Mouse (Mus musculus): ENCODE measurements around the gene Sh3tc1.
A peak's percentile ranks its signal among the peaks of the same experiment; 100 is the strongest.

Sh3tc1 gene

DNA sequence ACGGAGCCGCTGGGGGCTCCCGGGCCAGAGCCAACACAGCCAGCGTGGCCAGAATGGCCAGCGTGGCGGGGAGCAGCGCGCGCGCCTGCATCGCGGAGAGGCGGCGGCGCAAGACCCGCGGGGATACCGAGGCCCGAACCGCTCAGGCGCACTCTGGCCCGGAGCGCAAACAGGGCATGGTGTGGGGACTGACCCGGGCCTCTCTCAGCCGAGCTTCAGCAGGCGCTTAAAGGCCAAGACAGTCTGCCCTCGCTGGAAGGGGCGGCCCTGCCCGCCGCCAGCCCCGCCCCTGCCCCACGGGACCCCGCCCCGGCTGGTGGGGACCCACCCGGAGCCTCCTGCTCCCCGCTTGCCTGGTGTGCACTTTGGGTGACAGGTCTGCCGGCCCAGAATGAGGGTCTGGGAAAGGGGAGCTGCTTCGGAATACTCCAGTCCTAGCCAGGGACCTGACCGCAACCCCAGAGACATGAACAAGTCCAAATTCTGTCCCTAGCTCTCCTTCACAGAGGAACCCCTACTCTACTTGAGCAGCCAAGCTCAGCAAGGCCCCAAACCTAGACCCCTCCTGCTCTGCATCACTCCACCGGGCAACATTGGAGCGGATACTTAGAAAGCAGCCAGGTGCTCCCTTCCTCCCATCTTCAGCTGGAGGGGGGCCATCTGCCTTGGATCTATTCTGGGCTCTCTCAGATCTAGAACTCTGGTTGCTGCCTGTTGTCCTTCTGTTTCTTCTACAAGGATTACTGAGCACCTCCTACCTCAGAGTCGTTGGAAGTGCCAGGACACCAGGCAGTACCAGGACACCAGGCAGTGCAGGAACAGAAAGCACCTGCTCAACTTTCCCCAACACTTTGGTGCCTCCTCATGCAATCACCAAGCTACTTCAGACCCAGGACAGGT is 60.3 kb downstream of the Sh3tc1 start, which contains the start of gene Htra3:
Htra3 (minus strand) TSS at position 527 of the 900 bp plus-strand sequence.
- no peak for DNase-seq

DNA sequence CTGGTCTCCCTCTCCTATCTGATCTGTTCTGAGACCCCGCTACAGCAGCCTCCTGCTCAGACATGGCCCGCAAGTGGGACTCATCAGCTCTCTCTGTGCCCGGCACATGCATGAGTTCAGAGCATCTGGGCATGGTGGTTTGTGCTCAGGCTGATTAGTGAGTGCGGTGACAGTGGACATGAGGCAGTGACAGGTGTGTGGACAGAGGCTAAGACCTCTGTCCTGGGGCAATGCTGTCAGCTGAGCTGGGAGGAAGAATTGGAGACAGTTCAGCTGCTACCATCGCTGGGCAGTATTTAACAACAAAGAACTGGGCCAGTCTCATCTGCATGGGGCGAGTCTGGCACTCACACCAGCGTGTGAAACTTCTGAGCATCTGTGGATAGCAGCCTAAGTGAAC is 62.8 kb downstream of the Sh3tc1 start:
- DNase-seq = no peak

DNA sequence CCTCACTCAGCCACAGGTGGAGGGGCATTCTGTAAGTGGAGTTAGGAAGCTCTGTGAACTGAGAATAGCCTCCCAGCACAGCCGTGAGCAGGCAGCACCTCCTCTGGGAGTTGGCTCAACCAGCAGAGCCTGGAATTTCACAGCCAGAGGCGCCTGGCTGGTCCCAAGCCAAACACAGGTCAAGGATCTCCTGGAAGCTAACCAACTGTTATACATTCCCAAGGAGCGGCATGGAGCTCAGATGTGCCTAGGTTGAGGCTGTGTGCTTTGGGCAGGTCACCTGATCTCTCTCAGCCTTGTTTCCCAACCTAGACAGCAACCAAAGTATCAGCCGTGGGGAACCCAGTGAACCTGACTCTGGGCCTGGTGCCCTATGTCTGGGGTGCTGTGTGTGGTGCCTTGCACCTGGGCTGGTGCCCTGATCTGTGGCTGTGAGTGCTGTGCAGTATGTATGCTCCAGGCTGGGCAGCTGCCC is 65.7 kb downstream of the Sh3tc1 start:
- no peak for DNase-seq

DNA sequence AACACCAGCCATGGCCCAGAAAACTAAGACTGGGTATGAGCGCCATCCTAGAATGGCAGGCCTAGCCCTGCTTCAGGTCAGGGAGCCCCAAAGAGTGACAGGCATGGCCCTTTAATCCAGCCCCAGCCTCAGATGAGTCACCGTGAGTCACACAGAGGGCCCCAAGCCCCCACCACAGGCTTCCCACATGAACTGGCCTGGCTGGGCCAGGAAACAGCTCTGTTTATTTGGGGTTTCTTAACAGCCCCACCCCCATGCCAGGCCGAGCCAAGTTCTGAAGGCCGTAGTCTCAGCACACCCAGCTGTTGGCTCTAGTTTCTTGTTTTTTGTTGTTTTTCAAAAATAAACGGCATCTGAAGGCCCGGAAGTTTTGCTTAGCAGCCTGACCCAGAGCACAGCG is 66.7 kb downstream of the Sh3tc1 start:
- DNase-seq = peak; percentile 20

DNA sequence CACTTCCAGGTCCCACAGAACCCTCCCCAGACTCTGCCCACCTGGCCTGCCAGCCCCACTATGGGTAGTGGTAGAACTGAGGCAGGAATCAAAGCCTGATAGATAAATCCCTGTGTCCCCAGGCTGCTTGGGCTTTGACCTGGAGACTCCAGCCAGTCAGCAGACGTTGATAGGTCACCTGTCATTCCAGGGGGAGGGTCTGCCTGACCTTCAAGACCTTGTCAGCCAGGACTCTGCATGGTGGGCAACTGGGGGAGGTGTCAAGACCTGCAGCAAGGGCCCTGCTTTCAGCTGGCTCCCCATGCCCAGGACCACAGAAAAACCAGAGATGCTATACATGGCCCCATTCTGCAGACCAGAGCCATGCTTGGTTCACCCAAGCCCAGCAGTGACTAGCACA is 67.2 kb downstream of the Sh3tc1 start:
- DNase-seq = no peak

DNA sequence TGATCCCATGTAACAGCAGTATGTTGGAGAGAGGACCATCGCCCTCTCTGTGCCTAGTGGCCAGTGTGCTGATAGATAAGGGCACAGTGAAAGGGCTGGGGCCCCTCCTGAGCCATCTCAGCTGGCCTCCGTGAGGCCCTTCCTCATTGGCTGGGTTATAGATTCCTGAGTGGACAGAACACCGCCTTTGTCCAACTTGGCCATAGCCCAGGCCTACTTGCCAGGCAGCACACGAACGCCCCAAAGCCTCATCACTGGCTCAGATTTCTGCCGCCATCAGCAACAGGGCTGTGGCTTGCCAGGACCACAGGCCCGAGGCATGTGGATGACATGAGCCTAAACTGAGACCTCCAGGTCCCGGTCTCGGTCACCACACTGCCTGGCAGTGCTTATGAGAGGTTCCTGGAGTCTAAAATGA is 68.3 kb downstream of the Sh3tc1 start:
- DNase-seq = peak; percentile 39

DNA sequence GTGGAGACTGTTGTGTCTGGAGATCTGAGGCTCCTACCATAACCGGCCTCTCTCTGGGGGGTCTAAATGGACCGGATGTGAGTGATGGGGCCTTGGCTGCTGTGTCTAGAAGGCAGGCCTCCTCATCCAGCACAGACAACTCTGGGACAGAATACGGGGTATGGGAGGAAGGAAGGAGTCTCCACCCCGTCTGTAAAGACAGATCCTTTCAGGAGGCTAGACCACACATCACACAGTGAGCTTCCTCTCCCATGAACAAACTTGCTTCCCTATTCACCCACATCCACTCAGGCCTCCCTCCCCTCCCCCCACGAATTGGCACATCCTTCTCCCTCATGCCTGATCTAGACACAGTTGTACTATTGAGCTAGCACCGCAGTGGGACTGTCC is 69.4 kb downstream of the Sh3tc1 start:
- no peak for DNase-seq

DNA sequence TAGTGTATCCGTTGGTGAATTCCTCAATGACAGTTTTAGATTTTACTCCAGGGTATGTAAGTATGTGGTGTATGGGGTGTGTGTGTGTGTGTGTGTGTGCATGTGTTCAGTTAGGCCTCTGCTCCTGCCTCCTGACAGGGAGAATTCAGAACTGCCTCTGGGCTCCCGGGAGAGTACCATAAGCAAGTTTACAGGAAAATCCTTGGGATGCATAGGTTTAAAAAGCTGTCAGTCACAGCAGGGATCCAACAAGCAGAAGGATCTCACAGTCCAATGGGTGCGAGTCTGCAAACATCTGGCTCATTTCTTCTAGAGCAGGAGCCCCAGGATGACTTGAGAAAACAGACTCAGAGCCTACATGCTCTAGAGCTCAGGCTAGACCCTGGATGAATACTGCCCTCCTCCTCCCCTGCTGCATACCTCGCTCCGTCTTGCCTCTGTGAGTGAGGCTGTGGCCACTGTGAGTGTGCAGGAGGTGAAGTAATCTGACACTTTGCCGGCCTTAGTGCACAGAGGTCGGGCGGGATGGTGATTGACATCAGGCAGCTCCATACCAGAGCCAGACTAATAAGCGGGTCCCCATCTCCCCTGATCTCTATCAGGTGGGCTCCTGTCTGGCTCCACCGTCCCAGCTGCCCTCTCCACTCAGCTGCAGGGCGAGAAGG is 69.9 kb downstream of the Sh3tc1 start:
- no peak for DNase-seq

DNA sequence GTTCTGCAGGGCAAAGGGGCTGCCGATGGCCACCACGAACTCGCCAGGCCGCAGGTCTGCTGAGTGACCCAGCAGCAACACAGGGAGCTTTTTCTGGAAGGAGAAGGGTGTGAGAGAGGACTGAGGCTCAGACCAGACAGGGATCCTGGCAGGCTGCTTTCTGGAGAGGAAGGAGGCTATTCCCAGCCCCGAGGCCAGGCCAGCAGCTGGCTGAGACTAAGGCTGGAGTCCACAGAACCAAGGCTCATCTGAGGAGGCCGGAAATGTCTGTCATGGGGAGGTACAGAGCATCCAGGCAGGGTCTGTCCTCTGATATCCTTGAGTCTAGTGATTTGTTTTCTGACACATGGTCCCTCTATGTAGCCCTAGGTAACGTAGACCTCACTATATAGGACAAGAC is 73.6 kb downstream of the Sh3tc1 start:
- no peak for DNase-seq

DNA sequence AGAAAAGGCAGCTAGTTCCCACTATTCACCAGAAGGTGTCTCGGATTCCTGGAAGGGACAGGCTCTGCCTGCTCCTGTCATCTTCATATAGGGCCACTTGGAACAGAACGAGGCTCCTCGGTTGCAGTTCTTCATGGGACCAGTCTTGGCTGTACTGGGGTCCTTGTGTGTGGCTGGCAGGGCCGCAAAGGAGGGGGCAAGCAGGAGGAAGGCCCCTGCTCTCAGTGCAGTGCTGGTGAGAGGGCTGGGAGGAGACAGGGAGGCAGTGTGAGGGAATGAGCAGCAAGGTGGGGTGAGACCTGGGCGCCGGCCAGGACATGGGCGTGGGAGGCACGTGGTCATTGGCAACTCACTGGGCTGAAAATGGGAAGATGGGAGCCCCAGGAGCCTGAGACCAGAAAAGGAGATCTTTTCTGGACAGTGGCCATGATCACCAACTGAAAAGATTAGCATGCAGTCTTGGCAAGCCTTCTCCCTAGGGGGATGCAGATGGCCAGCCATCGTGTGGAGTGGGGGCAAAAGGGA is 77.7 kb downstream of the Sh3tc1 start:
- DNase-seq = no peak

DNA sequence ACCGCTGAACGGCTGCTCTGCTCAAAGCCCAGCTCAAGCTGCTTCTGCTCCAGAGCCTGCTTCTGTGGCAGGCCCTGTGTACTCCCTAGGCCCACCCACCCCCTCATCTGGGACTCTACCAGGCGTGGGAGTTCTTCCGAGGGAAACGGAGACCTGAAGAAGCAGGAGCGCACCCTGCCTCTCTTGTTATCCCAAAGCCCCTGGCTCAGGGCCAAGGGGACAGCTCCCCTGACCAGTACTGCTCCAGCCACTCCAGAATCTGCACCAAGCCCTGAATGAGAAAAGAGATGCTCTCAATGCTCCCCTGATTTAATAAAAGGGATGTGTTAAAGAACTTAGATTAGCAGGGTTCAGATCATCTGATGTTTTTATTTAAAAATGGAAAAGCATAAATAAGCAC is 78.6 kb downstream of the Sh3tc1 start:
- DNase-seq = no peak

DNA sequence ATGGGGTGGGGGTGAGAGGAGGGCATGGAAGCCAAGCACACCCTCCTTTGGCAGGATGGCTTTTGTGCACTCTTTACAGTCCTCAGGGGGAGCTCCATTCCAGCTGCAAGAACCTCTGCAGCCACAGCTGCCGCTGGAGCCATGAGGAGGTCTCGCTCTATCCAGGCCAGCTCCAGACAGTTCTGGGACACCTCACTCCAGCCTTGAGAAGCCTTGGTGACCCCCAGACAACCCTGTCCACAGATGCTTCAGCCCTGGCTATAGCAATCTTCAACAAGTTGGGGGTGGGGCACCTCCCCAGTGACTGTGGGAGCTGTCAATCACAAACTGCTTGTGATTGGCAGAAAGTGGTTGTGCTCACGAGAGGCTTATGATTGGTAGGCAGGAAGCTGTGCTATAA is 80.3 kb downstream of the Sh3tc1 start:
- DNase-seq = no peak

DNA sequence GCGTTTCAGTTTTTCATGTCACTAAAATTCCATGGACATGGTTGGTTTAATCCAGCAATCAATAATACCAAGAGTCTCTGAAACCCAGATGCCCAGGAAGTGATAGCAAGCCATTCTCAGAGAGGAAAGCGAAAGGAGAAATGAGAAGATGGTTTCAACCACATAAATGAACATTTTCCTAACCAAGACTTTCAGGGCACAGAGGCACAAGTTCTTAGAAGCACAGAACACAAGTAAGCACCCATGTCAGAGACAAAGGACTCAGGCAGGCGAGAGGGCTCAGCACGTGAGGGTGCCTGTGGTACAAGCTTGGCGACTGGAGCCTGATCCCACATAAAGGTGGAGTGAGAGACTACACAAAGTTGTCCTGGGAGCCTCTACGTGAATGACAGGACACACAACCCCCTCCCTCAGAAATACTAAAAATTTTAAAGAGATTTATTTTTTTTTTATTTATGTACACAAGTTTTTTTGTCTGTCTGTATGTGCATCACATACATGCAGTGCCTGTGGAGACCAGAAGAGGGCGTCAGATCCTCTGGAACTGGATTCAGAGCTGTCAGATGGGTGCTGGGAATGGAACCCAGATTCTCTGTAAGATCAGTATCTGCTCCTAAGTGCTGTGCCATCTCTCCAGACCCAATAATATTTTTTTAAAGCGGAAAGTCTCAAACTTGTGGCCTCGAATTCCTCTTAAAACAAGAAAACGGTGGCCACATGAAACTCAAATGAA is 83.9 kb downstream of the Sh3tc1 start:
- no peak for DNase-seq

DNA sequence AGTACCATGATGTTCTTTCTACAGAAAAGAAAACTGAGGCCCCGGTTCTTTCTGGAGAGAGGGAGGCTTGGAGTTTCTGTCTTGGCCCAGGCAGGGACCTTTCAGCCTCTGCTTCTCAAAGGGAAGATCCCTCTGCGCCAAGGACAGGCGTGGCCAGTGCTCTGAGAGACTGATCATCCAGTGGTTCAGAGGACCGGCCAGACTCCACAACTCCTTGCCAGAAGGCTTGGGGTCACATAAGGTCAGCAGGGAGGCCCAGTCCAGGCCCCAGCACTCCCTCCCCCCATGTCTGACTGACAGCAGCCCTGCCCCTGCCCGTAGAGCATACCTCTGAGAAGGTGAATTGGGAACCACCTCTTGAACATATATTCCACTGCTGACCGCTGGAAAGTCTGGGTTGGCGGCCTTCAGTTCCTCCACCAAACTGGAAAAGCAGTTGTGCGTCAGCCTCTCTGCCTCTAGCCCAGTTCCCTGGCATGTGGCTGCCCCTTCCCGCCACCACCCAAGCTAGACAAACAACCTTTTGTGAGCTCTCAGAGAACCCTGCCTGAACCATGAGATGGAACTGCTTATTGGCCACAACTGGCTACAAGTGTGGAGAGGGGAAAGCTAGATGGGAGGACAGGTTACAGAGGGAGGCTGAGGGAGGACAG is 85.9 kb downstream of the Sh3tc1 start:
- DNase-seq = no peak

DNA sequence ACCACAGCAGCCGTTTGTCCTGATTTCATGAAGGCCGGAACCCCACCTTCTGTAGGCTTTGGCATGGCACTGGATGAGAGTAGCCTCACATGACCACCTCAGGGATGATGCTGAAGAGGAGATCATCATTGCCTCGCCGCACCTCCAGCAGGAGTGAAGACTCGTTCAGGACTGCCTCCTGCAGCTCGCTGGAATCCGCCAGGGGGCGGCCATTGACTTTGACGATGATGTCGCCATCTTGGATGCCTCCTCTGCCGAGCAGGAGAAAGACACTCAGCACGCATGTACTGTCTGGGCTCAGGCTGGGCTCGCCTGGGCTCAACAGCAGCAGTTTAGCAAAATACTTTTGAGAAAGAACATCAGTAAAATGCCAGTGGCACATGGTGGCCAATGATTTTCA is 86.9 kb downstream of the Sh3tc1 start:
- no peak for DNase-seq

DNA sequence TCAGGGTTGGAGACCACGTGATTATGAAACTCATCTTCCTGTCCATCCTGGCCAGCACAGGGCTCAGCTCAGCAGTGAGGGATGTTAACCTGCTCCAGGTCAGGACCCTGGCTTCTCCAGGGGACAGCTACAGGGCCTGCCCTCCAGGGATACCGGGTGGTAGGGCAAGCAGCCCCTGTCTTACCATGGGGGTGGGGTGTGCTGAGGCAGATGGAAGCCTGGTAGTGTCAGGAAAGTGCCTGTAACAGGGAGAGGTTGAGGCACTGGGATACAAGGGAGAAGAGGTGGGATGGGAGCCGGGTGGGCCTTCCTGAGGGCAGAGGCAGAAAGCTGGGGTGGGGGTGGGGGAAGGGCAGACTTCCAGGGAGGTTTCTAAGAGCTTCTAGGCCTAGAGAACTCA is 87.5 kb downstream of the Sh3tc1 start:
- DNase-seq = no peak

DNA sequence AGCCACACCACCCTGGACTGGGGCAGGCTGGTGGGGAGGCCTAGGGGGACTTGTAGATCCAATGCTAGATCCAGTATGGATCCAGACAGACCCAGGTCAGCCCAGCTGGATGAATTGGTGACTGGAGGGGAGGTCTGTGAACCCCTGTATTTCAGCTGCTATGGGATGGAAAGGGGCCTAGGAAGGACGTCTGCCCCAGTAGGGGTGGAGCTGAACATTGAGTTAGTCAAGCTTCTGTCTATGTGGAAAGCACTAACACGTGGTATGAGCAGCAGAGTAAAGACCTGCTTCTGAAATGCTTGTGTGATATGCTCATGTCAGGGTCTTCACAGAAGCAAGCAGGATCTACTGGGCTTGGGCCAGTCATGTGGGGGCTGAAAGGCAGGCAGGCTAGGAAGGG is 91.6 kb downstream of the Sh3tc1 start:
- DNase-seq = no peak

DNA sequence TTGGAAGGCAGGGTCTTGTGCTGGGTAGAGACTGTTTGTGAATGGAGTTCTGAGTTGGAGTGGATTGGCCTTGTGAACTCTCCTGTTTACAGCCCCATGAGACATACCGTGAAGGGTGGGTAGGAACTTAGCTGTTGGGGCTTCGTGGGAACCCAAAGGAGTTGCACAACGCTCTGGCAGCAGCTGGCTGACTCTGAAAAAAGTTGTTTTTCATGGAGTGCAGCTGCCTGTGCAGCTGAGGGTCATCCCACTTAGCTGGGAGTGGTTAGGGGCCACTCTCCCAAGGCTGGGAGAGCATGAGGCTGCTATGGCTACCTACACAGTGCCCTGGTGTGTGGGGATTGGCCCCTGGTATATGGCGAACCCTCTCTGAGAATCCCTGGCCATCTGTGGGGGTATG is 92.2 kb downstream of the Sh3tc1 start:
- DNase-seq = no peak

Data from cerebellum, adult 11-12 months (tissue).